Mouse (Mus musculus): ENCODE measurements around the gene Avpr2.

The Avpr2 gene

DNA sequence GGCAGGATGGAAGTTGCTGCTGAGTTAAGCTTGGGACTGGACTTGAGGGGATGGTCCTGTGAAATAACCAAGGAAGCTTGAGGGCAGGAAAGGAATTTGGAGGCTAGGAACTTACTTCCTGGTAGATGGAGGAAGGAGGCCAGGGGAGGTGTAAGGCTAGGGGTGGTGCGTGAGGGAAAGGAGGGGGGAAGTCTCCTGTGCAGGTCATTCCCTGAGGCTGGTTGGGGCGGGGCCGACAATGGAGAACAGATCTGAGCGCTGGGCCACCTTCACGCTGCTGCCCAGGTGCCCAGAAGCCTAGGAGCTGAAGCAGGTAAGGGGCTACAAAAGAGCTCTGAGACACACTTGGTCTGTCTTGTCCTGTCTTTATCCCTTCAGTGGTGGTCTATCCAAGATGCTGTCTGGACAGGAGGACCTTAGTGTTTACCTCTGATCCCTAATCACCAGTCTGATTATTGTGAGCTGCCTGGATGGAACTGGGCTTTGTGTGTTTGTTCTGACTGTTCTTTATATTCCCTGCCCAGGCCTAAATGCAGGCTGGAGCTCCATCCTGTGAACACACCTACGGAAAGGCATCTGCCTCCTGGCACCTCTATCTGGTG lies at the start of gene Avpr2:
Gene Avpr2 (plus strand): TSS at position 552 of the 602 bp plus-strand sequence.
- no peak for DNase-seq (ENCODE audit: low spot score)

DNA sequence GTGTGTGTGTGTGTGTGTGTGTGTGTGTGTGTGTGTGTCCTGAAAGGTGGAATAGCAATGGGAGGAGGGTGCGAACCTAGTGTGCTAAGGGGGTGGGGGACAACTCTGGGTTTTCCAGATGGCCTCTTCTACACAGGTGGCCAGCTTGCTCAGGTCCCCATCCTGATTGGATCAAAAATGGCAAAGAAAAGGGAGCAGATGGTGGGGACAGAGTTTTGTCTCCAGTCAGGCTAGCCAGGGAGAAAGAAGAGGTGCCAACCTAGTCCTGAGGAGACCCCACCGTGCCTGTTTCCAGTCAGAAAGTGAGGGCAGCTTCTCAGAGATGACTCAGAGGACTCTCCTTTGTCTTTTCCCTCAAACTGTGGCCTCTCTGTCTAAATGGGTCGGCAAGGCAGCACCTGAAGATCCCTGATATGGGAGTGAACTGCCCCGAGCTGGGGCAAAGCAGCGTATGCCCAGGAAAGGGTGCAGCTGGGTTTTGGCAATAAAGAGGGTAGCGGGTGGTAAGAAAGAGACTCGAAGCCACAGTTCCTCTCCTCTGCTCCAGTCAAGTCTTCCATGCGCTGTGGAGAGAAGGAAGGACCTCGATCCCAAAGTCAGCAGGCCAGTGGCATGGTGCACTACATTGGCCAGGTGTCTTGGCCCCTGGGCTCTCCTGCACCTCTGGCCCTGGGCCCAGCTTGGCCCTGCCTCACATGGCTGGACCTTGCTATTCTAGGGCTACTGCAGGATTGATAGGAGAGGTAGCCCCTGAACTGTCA lies 37.4 kb upstream of the Avpr2 start:
- no peak for DNase-seq (ENCODE audit: low spot score)

DNA sequence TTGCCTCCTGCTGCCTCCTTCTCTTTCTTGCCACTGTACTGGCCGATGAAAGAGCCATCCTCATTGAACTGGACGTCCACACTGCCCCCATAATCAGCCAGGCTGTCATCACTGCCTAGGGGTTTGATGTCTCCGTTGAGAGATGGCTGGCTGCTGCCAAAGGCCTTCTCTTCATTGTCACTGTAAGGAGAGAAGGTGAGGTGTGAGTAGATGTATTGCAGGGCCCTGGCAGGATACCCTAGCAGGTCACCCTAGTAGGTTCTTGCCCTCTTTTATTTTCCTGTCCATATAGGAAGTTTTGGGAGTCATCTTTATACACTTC lies 36.9 kb upstream of the Avpr2 start:
- no peak for DNase-seq (ENCODE audit: low spot score)

DNA sequence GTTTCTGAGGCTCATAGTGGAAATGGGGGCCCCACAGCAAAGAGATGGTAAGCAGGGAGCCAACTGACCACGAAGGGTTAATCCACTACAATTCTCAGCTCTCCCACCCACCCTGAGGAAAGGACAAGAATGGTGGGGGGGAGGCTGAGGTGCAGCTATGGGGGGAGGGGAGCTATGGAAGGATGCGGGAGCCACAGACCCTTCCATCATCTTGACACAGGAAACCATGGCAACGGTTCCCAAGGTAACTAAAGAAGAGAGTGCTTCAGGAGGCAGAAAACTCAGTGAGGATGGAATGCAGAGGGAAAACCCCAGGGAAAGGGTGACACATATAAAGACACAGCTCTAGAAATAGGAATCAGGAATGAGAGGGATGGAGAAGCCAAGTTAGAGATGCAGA lies 27.2 kb upstream of the Avpr2 start:
- DNase-seq (ENCODE audit: low spot score): peak; percentile 31

DNA sequence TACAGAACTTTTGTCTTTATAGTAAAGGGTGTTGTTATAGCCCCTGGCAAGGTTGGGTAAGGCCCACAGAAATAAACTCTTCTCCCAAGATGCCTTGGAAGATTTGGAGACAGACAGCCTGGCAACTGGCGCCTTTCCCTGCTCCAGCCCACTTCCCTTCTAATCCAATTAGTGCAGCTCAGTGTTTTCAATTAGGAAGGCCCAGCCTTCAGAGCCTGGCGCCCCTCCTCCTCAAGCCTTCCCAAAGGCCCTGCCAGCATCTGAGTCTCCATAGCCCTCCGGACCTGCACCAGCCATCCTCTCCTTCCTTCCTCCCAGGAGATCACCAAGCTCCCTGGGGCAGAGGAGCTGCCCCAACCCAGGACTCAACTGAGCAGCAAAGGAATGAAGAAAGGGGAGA lies 24.6 kb upstream of the Avpr2 start:
- DNase-seq (ENCODE audit: low spot score): peak; percentile 56

DNA sequence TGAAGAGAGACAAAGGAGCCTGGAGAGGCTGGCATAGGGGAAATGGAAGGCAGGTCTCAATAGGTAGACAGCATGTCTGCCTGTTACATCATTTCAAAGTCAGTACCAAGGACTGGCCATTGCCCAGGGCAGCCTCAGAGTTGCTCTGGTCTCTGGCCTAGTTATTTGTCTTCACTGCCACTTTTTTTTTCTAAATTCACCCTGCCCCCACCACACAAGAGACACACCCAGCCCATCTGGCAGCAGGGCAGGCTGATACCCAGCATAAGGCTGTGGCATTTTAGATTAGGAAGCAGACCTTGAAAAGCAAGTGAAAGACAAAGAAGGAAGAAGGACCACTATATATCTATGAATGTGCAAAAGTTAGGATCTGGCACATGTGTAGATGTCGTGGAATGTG lies 24.1 kb upstream of the Avpr2 start:
- DNase-seq (ENCODE audit: low spot score): no peak

DNA sequence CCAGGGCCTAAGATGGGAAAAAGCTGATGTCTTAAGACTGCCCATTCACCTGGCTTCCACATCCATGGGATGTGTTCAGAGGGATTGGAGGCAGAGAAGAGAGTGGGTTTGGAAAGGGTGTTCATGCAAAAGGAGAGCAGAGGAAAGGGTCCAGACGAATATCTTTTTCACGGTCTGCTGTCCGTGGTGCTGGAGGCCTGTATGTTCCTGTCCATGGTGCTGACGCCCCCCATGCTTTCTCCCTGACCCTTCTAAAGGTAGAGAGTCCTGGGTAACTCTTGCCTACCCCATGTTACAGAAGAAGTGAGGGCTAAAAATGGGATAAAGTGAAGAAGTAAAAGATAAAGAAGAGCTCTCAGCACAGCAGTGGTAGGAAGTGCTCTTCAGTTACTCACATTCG lies 22.6 kb upstream of the Avpr2 start:
- peak; percentile 66 for DNase-seq (ENCODE audit: low spot score)

DNA sequence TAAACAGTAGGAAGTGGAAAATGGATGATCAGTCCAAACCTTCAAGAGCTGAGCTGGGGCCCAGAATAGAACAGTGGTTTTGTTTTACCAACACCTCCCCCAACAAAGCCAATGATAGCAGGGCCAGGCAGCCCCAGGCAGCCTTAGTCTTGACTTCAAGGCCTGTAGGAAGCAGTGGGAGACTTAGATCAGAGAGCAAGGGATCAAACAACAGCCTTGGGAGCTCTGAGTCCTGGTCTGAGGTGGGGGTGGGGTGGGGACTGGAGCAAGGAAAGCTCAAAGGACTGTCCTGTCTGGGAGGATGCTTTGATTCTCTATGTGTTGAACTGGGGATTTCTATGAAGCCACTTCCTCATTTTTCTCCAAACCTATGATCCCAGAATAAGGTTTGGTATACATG lies 20.4 kb upstream of the Avpr2 start:
- DNase-seq (ENCODE audit: low spot score): no peak

DNA sequence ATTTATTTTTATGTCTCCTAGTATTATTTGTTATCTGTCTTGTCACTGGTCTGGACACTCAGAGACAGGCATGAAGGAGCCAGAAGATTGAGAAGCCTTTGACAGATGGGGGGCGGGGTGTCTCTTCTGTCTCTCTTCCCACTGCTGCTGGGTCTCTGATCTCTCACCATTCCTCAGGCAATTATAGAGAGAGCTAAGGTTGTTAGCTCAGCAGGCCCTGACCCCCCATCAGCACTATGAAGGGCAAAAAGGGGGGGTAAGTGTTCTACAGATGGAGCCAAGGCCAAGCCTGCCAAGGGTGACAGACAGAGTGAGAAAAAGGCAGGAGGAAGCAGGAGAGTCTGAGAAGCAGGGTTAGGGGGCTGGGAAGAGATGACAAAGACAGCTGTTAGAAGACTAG lies 19.9 kb upstream of the Avpr2 start:
- DNase-seq (ENCODE audit: low spot score): no peak

DNA sequence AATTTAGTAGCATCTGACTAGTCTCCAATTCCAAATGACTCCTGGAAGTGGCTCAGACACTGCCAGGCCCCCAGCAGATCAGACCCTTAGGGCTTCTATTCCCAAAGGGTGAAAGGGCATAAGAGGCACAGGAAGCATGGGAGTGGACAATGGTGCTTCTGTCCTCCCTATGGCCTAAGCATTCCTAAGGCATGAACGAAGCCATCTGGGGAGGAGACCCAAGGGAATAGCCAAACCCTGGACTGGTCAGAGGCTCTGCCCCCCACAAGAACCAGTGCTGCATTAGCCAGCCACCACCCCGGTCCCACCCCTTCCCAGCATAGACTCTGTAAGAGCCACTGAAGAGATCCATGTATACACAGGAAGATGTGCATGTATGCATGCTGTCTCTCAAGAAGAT lies 16.0 kb upstream of the Avpr2 start:
- DNase-seq (ENCODE audit: low spot score): no peak

DNA sequence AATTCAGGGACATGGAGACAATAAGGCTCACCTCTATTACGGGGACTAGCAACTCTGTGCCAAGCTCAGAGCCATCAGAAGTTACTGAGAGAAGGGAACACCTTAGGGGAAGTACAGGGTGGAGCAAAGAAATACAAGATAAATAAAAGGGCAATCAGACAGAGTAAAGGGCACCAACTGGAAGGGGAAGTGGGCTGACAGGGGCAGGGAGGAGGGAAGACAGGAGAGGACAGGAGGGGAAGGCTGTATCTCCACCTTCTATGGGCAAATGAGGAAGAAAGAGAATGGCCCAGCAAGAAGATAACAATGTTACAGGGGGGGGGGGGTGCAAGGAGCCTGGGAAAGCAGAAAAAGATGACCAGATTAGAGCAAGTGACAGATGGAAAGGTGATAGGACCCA lies 14.9 kb upstream of the Avpr2 start:
- no peak for DNase-seq (ENCODE audit: low spot score)

DNA sequence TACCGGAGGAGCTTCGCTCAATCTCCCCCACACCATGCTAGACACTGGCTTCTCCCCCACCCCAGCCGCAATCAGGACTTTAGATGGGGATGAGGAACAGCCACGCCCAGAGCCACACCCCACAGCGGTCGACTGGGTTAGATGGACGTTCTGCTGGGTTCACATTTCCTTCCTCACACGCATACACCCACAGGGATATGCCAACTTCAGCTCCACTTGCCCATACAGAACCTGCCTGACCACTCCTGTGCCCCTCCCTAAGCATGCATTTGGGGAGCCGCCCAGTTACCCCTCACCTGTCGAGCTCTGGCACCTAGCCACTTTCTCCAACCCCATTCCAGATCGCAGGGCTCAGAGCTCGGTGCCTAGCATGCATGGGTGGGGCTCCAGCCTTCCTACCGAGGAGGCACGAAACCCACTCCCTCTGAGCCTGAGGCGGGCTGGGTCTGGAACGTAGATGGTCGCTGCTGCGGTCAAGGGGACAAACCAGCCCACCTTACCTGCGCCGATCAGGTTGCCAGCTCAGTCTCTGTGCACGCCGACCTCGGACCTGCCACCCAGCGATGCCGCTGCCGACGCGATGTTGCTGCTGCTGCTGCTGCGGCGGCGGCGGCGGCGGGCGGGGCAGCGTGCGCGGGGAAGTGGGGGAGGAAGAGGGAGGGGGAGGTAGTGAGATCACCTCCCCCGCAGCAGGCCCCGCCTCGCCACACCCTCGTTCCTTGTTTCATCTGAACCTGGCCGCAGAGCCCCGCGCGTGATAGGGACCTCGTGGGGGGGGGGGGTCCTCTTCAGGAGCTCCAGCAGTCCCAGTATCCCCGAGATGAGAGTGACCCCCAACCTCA lies 11.5 kb upstream of the Avpr2 start:
- DNase-seq (ENCODE audit: low spot score): peak; percentile 42

DNA sequence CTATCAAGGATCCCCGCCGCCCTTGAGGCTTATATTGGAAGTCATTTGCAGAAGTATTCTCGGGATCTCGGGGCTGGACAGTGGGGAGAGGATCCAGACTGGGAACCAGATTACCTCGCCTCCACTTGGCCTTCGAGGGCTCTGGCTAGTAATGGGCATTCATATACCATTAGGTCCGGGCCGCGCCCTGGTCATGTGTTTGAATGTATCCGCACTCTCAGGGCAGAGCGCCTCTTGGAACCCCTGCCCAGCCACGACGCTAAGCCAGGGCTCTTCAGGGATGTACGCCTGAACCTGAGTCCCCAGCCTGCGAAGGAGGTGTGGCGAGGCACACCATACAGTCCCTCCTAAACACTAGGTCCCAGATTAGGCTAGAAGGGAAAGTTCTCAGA lies 10.9 kb upstream of the Avpr2 start:
- DNase-seq (ENCODE audit: low spot score): no peak

DNA sequence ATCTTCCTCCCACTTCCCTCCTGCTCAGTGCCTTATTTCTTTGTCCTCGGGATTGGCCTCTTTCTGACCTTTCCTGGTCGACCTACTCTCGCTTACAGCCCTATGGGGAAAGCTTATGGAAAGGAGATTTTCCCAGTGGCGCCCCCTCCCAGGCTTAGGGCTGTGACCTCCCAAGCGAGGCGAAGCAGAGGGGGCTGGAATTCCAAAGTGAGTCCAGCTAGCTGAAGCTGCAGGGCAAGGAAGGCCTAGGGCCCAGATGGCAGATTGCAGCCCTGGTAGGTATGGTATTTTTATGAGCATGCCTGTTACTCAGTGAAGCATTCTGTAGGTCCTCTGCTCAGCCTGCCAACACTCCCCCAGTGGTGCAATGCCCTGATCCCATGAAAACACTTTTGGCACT lies 10.4 kb upstream of the Avpr2 start:
- peak; percentile 31 for DNase-seq (ENCODE audit: low spot score)

DNA sequence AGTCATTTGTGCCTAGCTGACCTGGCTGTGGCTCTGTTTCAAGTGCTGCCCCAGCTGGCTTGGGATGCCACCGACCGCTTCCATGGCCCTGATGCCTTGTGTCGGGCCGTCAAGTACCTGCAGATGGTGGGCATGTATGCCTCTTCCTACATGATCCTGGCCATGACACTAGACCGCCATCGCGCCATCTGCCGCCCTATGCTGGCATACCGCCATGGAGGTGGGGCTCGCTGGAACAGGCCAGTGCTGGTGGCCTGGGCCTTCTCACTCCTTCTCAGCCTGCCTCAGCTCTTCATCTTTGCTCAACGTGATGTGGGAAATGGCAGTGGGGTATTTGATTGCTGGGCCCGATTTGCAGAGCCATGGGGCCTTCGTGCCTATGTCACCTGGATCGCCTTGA lies 931 bp downstream of the Avpr2 start:
- DNase-seq (ENCODE audit: low spot score): no peak

DNA sequence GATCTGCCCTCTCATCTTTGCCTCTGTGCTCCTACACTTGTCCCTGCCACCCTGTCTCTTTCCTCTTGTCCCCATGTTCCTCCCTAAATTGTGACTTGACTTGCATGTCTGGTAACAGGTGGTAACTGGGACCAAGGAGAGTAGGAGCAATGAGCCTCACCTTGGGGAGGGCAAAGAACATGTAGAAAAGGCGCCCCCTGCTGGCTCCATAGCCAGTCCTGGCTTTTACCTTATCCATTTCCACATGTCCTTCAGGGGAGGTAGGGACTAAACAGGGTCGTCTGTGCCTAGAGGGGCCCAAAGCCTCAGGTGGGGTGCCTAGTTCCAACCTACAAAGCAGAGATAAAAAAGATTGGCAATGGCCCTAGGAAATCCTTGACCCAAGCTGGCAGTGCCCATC lies 3.8 kb downstream of the Avpr2 start, which contains the start of gene L1cam:
Gene L1cam (minus strand): TSS at position 387 of the 400 bp plus-strand sequence.
- peak; percentile 66 for DNase-seq (ENCODE audit: low spot score)

DNA sequence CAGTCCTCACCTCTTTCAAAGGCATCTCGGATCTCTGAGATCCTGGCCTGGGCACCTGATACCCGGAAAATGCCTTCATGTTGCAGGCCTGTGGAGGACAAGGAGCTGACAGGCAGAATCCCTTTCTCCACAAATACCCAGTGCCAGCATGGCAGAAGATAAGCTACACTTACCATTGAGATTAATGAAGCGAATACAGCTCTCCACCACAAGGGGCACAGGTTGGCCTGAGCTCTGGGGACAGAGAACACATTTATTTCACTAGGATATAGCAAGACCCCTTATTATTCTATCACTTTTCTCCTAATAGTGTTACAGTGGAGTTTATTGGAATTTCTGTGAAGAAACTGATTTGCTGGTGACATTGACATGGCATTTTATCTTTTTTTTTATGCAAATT lies 6.1 kb downstream of the Avpr2 start:
- DNase-seq (ENCODE audit: low spot score): no peak

DNA sequence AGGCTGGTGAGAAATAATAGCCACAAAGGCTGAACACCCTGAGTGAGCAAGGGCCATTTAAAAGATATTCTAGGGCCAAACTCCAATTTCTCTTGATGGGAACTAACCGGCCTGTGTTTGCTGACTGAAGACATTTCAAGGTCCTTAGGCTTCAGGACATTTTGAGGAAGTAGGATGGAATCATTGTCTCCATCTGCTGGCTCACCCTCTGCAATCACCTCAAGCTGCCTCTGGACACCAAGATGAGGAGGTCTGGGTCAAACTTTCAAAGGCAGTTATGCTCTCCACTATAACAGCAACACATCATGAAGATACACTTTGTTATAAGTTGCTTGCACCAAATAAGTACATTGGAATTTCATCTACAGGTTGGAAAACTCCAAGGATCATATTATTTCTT lies 18.1 kb downstream of the Avpr2 start:
- no peak for DNase-seq (ENCODE audit: low spot score)

DNA sequence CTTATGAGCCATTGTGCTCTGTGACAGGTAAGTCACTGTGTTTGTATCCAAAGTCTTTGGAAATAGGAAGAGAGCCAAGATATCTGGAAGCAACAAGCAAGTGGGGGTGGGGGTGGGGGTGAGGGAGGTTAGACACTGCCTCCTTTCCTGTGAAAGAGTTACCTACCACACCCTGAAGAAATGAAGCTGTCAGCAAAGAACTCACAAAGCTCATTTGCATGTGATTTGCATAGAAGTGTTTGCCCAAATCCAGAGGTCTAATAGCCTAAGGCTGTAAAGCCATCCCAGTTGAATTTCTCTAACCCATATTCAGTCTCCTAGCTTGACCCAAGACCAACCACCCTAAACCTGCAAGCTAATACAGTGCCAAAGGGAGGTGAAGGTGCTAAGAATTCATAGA lies 18.5 kb downstream of the Avpr2 start:
- no peak for DNase-seq (ENCODE audit: low spot score)

DNA sequence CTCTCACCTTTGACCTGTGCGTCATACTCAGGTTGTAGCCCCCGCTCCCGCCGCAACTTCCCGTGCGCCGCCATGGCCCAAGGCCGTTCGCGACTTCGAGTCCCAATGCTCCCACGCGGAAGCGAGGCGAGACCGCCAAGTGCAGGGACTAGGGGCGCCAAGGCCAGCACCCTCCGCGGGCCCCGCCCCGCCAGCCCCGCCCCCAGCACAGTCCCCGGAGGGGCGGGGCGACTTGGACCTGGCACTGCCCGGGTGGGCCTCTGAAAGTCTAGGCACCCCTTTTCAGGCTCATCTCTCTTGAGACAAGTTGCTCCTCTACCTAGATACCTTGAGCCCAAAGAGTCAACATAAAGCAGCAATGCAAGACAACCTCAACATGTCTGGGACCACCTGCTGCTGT lies 19.3 kb downstream of the Avpr2 start:
- DNase-seq (ENCODE audit: low spot score): no peak

DNA sequence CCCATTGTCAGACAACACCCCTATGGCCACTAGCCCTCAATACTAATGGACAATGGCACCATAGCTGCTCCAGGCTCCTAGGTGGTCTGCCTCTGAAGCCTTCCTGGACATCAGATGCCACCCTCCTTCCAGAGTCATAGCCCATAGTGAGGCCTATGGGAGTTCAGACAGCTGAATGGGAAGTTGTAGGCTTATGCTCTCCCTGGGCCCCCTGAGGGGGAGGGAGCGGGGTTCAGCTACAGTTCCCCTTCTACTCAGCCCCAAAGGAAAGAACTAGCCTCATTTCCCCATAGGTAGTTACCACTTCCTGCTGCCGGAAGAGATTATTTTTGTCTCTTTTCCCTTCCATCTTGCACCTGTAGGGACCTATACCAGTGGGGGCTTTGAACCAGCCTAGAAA lies 19.7 kb downstream of the Avpr2 start:
- no peak for DNase-seq (ENCODE audit: low spot score)

DNA sequence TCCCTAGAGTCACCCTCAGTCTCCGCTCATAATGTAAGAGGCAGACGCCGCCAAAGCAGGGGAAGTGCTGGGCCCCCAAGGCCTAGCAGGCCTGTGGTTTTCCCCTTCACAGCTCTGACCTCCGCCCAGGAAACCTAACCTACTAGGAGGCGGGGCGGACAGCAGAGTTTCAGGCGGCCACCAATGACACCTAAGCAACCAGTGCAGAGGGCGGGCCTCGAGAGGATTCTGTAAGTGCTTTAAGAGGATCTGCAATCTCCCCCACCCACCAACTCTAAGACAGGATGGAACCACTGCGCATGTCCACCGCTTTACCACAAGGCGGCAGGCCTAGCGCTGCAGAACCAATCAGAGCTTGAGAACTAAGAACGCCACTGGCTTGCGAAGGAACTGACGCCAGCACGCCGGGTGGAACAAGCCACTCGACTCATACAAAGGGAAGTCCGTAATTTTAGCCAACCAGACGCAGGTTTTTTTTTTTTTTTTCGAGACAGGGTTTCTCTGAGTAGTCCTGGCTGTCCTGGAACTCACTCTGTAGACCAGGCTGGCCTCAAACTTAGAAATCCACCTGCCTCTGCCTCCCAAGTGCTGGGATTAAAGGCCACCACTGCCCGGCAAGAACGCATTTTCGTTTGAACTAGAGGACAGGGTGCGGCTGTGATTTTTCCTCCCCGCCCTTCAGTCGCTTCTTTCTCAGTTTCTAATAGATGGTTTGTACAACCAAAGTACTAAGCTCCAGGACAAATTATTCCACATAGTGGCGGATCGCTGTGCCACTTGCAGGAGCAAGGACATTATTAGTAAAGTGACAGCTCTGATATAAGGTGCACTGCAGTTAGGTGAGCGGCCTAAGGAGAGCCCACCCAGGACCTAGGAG lies 23.2 kb downstream of the Avpr2 start:
- peak; percentile 91 for DNase-seq (ENCODE audit: low spot score)
